Mouse (Mus musculus) spleen, adult 2 months (tissue): ENCODE measurements around the gene Fxr2.

Experiments used
- CTCF ChIP-seq: fragments of 200-500 bp; IDR thresholded peaks from 2 replicates; pipeline ENCODE4 v1.5.1; 2011; ENCODE audit warnings: mild to moderate bottlenecking, inconsistent platforms; ENCODE audit not compliant: insufficient read depth, insufficient read length, insufficient replicate concordance; ENCODE audit errors: extremely low read depth
- POLR2A ChIP-seq: fragments of 200-500 bp; IDR thresholded peaks from 2 replicates; pipeline ENCODE4 v1.6.1; 2011; ENCODE audit warnings: low read depth, low read length, inconsistent platforms

DNA sequence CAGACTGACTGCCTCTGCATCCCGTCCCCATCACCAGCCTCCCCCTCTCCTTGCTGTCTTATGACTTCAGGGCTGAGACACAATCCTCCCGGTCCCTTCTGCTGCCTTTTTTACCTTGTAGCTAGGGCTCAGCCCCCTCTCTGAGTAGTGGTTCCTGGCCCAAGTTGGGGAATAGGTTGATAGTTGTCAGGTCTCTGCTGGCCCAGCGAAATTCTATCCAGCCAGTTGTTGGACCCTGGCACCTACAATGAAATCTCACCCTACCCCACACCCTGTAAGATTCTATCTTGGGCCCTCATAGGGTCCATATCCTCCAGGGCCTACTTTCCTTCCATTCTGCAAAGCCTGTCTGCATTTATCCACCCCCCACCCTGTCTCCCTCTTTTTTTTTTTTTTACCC lies 41.4 kb upstream of the Fxr2 start:
- TF ChIP-seq CTCF (no peak), POLR2A (no peak)
